Mouse (Mus musculus) left cerebral cortex, adult 9 months (tissue): ENCODE data around the gene Lrg1.

Source experiments
- DNase-seq, 2 experiments: peaks; one replicate each; pipeline ENCODE4 v3.0.0; 2022; ENCODE audit warnings: low spot score in 2 of 2

Gene Lrg1

DNA sequence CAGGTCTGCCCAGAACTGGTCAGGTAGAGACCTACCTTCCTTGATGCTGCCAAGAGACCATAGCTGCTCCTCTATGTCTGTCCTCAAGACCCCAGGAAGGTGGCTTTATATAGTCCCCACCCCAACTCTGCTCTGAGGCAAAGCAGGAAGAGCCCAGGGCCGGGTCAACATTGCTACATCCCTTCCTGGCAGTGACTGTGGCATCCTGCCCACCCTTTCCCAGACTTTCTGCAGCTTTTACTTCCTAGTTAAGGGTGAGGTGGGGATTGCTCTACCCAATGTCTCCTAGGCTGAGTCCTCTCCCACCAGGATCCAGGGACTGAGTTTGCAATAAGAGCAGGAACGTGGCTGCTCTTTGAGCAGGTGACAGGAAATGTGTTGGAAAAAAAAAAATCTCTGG, at the start of gene Lrg1:
Gene Lrg1 (minus strand): TSS at position 176 of the 400 bp plus-strand sequence.
- no peak for DNase-seq

DNA sequence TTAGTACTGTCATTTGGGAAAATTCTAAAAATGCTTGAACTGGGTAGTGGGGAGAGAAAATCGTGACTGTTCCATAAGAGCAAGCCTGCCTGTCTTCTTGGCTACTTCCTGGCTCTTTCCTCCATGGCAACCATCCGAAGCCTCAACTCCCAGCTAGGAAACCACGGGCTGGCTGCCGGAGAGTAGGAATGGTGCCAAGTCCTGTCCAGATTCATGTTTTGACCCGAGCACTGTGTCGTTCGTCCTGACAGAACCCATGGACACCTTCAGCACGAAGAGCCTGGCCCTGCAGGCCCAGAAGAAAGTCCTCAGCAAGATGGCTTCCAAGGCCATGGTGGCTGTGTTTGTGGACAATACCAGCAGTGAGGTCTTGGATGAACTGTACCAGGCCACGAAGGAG, 49.7 kb upstream of the Lrg1 start:
- no peak for DNase-seq

DNA sequence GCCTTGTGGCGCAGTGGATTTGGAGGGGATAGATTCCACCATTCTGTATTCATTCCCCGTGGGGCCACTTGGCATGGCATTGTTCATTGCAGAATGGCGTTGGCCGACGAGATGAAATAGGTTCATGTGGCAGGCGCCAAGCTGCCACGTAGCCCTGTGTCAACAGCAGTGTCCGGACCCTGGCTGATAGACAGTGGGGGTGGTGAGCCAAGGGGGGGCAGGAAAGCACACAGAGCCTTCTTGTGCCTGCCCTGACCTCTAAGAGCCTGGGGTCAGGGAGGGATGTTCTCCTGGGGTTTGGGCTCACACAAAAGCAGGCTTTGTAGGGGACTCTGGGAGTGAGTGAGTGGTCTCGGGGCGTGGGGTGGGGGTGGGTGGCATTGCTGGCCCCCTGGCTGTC, 48.8 kb upstream of the Lrg1 start:
- DNase-seq = no peak

DNA sequence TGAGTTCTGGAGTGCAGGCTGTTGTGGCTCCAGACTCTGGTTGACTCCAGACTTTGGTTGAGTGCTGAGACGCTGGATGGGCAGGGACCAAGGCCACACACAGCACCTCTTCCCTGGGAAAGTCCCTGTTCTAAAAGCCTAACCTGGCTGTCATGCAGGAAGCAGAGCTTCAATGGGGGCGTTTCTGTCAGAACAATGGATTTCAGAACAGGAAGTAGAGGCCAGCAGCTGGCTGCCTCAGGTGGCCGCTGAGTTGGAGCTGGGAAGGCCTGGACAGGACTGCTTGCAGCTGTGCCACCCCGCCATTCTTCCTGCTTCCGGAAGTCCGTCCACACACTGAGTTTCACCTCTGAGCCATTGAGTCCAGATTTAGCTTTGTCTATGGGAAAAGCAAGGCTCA, 48.0 kb upstream of the Lrg1 start:
- no peak for DNase-seq

DNA sequence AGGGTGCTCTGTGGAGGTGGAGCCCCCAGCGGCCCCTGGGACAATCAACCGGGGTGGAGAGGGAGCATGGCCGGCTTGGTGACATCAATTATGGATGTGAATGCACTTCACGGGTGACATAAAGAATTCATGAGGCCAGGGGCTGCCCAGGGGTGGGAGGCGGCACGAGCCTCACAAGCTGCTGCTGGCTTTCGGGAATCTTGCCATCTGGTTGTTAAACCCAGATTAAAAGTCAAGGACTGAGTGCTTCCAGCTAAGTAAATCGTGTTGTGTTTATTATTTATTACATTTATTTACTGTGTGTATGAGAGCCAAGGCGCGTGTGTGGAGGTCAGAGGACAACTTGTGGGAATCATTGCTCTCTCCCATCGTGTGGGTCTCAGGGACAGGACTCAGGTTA, 43.9 kb upstream of the Lrg1 start:
- DNase-seq = no peak

DNA sequence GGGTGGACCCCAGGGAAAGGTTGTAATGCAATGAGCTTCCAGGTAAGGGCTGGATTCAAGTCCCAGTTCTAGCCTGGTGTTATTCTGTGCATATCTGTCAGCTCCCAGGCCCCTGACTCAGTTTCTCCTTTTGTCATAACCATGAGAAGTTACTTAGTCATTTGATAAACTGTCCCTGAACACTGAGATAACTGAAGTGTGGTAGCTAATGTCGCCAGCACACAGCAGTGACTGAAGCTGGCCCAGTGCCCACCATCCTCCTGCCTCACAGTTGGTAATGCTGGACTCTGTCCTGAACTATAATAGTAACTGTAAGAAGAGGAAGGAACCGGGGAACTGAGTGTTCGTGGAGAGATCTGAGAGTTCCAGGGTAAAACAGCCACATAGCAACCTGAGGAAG, 42.7 kb upstream of the Lrg1 start:
- DNase-seq = no peak

DNA sequence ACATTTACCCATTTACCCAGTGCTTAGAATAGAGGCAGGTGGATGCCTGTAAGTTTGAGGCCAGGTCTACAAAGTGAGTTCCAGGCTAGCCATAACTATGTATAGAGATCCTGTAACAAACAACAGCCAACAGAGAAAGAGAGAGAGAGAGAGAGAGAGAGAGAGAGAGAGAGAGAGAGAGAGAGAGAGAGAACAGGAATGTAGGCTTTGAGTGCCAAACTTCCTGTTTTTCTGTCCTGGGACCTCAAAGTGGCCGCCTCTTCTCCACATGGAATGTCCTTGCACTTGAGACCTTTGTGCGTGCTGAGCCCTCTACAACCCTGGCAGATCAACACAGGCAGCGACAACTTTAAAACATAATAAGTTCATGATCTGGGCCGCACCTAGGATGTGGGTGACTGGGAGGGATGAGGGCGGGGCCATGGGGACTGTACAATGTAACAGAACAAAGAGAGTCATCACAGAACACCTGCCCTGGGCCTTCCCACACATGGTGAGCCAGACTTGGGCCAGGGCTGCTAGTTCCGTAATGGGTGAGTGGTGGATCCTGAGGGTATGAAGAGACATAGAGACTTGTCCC, 41.8 kb upstream of the Lrg1 start:
- no peak for DNase-seq

DNA sequence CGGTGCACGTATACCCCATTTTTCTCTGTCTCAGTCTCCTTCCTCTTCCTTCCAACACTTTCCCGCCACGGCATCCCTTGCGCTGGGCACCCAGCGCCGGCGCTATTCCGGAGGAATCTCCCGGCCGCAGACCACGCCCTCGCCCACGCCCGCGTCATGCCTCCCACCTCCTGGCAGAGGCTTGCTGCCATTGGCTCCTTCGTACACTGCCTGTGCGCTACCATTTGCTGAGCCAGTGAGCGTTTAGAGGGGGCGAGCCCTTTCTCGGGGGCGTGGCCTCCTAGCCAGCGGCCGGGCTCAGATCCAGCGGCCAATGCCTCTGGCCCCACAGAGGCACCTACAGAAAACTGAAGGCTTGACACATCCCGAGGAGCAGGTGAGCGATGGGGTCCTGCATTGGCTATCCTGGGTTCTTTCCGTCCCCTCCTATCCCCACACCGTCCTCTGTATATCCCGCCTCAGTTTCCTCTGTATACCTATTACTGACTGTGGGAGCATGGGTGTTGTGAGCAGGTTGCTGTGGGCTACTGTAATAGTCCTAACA, 40.5 kb upstream of the Lrg1 start, which contains the start of gene Tnfaip8l1:
Gene Tnfaip8l1 (plus strand): TSS at position 247 of the 544 bp plus-strand sequence.
- DNase-seq = peak; percentile 91 to 97

DNA sequence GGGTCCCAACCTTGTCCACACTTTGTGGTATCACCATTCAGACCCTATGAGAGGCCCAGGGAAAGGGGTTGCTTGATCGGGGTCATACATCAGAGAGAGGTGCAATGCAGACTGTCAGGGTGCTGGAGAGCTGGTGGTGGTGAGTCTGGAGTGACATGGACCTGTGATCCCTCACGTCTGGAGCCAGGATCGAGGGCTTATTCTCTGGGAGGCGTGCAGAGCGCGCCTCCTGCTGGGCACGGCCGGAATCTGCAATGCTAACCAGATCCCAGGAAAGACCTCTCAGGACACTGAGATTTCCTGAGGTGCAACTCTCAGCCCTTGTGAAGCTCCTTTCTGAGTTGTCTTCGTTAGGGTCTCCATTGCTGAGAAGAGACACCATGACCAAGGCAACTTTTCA, 37.9 kb upstream of the Lrg1 start:
- peak in 1 of 2 experiments; percentile 67 for DNase-seq

DNA sequence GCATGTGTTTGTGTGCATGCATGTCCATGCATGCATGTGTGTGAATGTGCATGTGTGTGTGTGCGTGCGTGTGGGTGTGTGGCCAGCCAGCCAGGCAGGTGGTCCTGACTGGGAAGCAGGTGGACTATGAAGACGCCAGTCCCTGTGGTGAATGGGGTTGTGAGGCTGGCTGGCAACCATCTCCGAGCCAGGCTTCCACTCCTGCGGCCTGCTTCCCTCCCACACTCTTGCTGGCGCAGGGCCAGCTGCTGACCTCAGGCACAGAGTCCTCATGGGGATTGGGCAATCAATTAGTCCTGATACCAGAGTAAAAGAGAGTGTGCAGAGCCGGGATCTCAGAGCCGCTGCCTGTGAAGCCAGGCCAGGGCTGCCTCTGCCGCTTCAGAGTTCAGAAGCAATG, 31.8 kb upstream of the Lrg1 start:
- DNase-seq = no peak

DNA sequence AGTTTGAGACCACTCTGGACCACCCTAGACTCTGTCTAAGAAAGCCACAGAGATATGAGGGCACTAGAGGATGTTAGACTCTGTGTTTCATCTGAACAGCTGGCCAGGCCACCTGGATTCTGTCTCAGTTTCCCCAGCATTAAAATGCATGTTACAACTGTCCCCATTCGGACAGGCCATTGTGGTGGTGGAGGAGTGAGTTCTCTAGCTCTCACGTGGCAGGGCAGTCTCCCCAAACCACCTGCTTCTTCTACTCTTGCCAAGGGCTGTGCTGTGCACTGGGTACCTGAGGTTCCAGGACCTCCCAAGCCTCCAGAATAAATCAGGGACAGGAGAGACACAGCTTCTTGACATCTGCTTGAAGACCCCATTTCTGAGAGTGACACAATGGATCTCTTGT, 28.1 kb upstream of the Lrg1 start:
- no peak for DNase-seq

DNA sequence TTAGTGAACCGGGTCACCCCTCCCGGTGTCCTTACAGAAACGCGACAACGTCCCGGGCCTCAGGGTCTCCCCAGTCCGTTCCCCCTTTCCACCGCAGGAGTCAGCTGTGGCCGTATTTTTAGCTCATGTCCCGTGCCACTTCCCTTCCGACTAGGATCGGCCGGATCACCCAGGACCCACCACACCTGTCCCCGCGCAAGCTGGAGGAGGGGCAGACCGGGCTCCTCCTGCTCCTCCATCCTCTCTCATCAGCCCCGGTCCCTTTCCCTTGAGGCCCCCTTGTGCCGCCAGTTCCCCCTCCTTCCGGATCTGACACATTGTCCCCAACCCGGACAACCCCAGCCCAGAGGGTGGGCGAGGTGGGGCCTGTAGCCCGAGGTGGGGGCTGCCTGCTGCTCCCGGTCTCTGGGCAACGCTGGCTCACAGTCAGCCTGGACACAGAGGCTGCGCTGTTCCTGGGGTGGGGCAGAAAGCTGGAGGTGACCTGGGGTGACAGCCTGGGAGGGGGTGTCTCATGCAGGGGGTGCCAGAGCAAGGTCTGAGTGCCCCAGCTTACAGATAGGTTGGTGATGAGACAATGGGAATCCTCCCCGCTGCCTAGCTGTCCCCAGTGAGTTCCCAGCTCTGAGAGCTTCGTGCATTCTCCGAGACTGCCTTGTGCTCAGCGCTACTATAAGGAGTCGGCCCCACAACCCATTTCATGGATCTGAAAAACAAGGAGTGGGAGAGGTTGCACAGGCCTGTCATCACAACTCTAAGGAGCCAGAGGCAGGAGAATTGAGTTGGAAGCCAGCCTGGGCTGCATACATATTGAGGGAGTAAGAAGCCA, 27.2 kb upstream of the Lrg1 start:
- DNase-seq = no peak

DNA sequence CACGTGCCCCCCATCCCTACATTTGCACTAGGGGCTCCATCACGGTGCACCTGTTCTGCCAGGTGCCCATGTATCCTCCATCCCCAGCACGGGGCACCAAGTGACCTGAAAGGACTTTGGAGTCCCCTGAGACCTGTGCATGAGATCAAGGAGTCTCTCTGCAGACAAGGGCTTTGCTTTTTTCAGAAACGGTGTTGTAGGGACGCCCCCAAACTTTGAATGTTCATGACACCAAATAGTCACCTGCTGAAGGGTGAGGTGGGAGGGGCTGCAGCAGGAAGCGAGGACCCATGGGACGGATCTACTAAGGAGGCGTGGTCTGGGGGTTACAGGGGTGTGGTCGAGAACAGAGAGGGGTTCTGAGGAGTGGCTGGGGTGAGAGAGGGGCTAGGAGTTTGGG, 26.5 kb upstream of the Lrg1 start:
- DNase-seq = no peak

DNA sequence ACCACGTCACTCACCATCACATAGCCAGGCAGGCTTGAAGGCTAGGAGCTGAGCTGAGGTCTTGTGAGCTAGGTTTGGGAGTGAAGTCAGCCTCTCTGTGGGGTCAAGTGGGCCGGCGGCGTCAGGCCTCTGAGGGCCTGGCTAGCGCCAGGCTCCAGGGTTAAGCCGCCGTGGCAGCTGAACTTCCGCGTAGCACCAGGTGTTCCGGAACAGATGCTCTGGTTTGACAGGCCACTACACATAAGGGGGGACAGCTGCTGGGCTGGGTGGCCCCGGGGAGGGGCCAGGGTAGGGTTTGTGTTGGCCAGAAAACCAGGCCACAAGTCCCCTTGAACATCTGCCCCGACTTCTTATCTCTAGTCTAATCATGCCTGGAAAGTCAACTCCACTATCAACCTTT, 25.6 kb upstream of the Lrg1 start:
- DNase-seq = no peak

DNA sequence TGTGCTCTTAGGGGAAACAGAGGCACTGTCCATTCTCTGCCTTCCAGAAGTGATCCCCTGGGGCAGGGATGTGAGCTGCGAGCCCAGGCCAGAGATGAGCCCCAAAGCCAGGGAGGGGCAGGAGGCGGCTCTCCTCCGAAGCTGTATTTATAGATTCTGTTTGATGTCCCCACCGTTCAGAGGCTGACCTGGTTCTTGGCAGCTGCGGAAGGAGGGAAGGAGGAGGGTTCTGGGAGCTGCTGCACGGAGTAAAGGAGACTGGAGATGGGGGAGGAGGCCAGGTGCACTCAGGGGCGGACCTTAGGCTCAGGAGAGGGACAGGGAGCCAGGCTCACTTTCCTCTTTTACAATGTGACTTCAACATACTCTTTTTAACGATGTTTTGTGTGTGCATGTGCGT, 24.3 kb upstream of the Lrg1 start:
- no peak for DNase-seq

DNA sequence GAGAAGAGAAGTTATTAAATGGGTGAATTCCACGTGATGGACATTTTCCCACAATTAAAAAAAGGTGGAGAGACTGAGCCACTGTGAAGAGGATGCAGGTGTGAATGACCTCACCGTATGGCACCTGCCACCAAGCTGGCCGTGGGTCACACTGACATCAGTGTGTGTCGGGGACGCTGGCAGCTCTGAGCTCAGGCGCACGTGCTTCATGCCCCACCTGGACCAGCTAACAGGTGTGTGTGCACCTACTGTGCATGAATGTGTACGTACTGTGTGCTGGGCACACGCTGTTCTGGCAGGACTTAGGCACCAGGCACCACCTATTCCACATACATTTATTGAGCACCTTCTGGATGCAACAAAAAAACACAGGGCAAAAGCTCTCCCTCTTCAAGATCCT, 22.7 kb upstream of the Lrg1 start:
- no peak for DNase-seq

DNA sequence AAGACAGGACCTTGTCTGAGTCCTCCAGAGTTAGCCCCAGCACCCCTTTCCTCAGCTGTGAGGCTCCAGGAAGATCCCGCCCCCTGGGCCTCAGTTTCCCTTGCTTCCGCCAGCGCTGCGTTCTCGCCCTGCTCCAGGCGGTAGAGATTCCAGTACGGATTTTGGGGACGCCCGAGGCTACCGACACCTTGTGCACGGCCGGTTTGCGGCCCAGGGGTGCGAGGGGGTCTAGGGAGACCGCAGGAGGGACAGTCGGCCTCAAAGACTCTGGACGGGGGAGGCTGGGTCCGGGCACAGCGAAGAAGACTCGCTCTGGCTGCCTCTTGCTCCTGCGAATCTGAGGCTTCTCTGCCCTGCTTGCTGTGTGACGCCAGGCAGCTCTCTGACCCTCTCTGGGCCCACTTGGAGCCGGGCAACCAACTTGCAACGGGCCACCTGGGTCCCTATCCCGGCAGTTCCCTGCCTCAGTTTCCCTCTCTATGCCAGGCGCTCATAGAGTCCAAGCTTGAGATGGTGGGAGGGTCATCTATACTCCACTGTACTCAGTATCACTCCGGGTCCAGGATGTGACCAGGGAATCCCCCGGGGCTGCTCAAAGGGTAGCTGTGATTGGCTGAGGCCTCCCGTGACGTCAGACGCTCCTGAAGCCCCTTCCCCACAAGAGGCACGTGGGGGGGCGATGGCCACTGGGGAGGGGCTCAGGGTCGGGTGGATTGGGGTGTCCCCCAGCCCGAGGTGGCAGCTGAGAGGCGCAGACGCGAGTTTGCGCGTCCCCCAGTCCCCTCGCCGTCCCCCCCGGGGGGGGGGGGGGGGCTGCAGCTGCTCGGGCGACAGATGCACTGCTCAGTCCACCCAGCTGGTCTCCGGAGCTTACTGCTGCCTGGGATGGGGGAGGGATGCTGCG, 20.2 kb upstream of the Lrg1 start:
- peak in 1 of 2 experiments; percentile 66 for DNase-seq

DNA sequence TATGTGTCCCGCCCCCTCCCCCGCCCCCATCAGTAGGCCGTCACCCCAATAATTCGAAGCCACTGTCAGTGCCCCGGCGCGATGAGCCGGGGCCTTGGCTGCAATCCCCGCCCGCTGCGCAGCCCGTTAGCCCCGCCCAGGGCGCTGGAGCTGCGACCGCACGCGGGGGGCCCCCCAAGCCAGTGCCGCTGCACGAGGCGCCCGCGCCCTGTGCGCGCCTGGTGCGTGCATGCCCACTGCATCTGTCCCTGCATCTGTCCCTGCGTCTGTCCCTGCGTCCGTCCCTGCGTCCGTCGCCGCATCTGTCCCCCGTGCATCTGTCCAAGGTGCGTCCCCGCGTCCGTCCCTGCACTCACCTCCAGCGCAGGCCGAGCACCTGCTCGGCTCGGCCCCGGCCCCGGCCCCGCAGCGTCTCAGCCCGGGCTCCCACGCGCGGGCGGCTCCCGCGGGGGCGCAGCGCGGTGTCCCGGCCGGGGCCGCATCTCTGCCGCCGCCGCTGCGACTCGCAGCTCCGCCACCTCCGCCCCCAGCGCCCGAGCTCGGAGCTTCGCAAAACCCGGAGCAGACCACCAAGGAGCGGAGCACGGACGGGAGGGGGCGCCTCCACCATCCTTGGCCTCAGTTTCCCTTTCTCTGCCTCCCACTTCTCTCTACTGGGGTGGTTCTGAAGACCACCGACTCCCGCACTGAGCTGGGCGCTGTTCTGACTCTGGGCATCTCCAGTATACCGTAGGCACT, 18.2 kb upstream of the Lrg1 start, which contains the start of gene Sema6b:
Gene Sema6b (minus strand): TSS at position 486 of the 738 bp plus-strand sequence.
- DNase-seq = peak in 1 of 2 experiments; percentile 70

DNA sequence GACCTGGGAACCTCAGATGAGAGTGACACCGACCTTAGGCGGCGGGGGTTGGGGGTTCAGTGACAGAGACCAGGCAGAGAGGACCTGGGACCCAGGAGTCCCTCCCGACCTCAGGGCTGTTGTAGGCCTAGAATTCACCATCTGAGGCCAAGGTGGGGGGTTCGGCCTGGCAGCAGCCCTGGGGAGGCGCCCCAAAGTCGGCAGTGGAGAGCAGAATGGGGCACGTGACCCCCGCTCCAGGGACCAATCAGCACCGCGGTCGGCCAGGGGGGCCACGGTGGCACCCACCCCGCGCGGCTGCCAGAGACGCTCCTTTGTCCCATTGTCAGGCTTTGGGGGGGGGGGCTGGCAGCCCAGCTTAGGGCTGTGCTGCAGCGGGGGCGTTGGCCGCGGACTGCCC, 17.6 kb upstream of the Lrg1 start:
- no peak for DNase-seq

DNA sequence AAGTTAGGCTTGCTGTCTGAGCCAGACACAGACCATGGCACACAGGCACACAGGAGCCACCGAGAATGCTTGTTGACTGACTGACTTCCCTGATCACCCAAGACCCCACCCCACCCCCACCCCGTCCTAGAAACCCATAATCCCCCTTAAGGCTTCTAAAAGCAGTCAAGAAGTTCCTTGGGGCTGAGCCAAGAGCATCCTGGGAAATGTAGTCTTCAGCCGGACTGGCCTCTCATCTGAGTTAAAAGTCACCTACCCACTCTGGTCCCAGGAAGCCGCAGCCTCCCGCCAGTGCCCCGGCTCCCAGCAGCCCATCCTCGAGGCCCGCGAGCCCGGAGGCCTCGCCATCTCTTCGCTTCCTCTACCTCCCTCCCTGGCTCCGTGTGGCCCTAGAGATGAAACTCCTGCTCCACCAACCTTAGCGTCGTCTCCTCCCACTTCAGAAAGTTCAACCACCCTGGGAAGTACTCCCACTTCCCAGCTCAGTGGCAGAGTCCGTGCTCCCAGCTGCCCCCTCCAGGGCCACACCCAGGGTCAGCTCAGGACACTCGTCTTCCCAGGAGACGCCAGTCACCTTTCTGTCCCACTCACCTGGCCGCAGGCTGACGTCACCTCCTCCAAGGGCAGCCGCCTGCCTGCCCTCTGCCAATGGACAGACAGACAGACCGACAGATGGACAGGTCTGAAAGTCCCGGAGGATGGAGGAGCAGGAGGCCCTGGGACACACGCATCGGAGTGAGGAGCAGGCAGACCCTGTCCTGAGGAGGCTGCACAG, 16.2 kb upstream of the Lrg1 start:
- DNase-seq = no peak

DNA sequence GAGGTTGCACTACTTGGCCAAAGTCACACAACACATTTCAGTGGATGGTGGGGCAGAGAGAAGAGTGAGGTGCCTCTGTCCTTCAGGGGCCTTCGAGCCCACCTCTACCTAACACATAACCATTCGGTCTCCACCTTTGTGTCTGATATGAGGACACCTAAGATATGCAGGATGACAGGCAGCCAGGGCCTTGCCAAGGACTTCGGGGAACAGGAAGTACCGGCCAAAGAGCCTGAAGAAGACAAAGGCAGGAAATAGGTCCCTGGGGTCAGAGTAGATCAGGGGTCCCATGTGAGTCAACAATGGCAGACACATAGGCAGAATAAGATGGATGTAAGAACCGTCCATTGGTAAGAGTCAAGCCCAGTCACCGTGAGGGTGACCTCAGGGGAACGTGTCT, 14.8 kb upstream of the Lrg1 start:
- no peak for DNase-seq
